Mouse (Mus musculus) heart, postnatal 10 days (tissue): ENCODE results near the gene D630045J12Rik. TPM values are rescaled to one million over a fixed set of nuclear protein-coding genes. Genes with fewer than 3 reads are reported as not detected.

Experiments
- DNase-seq, 2 experiments: peaks; one replicate each; pipeline ENCODE4 v3.0.0; 2021
- intact Hi-C: fragments of 180-260 bp; cut with DNase I; formaldehyde crosslinking; loops from one replicate; pipeline ENCODE4 v1.15.1; 2025
- total RNA-seq, 2 experiments: library from RNA; stranded (reverse); gene quantifications; 2 replicates each; pipeline ENCODE4 v1.2.3; 2021

D630045J12Rik gene
- total RNA-seq, 2 experiments from 2014 or later, result 2.8 to 3.0 TPM

DNA sequence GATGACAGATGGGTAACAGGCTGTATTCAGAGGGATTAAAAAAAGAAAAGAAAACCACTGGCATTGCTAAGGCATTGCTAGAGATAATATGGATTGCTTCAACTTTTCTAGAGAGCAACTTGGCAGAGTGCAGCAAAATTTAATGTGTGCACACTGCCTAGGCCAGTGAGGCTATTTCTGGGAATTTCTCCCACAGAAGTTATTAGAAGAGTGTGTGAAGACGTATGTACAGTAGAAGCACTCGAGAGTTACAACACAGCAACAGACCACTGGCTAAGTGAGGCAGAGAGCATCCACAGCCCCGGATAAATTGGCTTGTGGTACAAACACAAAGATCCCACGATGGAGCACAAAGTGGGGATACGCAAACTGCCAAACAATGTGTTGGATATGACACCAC, 11.0 kb downstream of the D630045J12Rik start:
- intact Hi-C loops, result no loop called here
- DNase-seq, result no peak

DNA sequence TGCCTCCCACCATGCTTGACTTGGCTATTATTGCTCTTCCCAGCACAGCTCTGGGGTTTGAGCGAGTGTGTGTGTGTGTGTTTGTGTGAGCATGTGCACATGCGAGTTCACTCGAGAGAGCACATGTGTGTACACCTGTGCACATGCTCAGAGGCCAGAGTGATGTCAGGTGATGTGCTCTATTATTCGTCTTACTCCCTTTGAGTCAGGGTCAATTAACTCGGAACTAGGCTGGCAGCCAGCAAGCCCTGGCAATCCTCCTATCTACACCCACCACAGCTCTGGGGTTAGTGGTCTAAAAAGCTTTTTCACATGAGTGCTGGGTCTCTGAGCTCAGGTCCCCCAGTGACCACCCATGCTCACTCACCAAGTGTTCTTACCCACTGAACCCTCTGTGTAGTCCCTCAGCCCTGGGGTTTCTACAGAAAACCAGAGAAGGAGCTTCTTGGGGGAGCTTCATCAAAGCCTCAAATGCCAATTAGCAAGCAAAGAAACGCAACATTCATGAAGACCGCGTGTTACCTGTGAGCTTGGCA, 11.4 kb downstream of the D630045J12Rik start:
- intact Hi-C loops, result no loop called here
- no peak for DNase-seq

GRCm38 (mm10) chr6:38241508-38241907, 12.3 kb downstream of the D630045J12Rik start:
- intact Hi-C loops, result no loop called here

GRCm38 (mm10) chr6:38240618-38241017, 13.2 kb downstream of the D630045J12Rik start:
- intact Hi-C loops, result no loop called here
- no peak for DNase-seq

More at GRCm38 (mm10) chr6:38241508-38241907, 12.3 kb downstream of the D630045J12Rik start:
- no peak for DNase-seq

DNA sequence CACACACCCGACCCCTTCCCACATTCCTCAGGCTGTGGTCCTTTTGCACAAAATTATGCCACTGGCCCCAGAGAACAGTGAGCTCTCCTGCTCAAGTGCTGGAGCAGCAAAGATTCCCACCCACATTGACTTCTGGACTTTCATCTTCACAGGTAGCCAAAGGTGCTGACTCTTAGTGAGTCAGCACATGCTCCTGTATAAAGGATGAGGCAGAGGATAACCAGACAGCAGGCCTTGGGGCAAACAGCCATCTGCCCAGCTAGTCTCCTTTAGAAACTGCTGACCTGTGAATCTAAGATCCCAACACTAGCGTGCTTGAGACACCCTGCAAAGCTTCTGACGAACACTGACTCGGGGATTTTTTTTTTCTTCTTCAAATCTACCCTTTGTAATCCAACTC, 15.4 kb downstream of the D630045J12Rik start:
- no peak for DNase-seq
- intact Hi-C loops, result no loop called here

- DNase-seq, result peak; percentile 8 to 14
- intact Hi-C loops, result no loop called here
Observed at GRCm38 (mm10) chr6:38235991-38236658, 17.7 kb downstream of the D630045J12Rik start.

DNA sequence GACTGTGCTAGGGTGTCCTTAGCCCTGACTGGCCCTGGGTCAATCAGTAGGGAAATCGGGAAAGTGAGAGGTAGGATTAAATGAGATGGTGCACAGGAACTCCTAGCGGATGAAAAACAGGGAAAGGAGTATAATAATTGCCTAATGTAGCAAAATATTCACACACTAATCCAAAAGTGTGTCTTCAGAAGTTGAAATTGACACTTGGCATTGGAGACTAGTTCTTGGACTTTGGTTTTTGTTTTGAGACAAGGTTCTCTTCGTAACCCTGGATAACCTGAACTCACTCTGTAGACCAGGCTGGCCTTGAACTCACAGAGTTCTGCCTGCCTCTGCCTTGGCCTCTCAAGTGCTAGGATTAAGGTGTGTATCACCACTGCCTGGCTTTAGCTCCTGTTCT, 20.0 kb downstream of the D630045J12Rik start:
- intact Hi-C loops, result no loop called here

DNA sequence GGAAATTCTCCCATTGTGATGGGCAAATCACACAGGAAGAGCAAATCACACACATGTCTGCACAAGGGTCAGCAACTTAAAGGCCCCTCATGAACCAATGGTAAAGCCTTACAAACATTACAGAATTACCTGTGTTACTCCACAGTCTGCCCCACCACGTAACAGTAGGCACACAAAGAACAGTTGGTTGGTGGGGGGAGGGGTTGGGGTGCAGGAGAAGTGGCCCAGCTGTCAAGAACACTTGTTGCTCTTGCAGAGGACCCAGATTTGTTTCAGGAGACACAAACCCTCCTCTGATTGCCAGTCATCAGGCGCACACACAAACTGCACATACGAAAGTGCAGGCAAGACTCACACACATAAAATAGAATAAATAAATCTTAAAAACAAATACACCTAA, 20.9 kb downstream of the D630045J12Rik start:
- DNase-seq, result no peak
- intact Hi-C loops, result no loop called here

More for the DNA sequence above, 20.0 kb downstream of the D630045J12Rik start:
- DNase-seq, result no peak

DNA sequence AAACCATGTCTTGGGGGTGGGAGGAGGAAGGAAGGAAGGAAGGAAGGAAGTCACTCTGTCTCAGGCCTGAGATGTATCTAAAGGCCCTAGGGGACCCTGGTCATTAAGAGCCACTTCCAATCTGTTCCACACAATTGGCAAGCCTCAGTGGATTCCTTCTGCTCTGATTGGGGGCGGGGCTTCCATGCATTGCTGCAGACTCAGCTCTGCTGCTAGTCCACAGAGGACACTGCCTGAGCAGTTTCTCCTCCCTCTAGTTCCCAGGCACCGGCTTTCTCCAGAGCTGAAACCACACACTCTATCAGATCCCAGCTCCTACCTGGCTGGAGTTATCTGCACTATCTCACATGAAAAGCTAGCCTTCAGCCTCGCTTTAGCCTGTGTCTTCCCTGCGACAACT, 21.8 kb downstream of the D630045J12Rik start:
- intact Hi-C loops, result no loop called here
- DNase-seq, result peak; percentile 19 to 35

DNA sequence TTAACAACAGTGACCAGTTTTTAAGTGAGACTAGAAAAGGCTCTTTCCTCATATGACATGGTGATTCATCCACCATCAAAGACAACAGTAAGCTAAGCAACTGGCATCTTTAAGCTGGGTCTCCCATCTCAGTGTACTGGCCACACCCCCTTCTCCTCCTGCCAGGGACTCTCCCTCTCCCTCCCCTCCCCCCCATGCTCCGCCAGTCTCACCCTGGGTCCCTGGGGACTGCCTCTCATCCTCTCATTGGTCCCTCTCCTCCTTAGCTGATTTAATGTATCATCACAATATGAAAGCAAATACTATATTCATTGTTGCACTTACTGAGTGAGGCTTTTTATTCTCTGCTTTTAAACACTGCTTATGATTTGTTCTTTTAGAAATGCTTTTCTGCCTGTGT, 29.7 kb downstream of the D630045J12Rik start:
- DNase-seq, result no peak
- intact Hi-C loops, result no loop called here

GRCm38 (mm10) chr6:38219261-38219660, 34.5 kb downstream of the D630045J12Rik start:
- intact Hi-C loops, result no loop called here
- DNase-seq, result no peak

DNA sequence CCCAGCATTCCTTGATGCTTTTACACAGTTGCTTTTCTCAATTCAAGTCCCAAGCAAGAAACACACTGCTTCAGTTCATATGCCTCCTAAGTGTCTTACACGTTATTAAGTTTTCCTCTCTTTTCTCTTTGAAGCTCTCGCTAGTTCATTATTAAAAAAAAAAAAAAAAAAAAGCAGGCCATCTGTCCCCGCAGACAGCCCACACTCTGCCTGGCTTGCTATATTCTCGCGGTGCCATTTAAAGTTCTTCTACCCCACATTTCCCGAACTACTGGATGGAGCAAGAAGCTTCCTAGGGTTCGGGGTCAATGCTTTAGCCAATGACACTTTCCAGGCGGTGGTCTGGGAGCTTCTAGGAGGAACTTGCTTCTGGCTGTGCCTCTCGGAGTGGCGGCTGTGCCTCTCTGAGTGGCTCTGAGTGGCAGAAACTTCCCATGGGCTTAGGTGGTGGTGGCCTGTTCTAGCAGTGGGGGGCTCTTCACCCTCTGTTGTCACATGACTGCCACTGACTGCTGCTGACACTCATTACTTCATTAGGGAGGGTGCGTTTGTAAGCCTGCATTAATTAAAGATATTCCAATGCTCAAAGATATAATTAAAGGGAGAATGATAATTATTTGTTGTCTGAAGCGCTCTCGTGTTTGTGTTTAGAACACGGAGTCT, 38.2 kb downstream of the D630045J12Rik start:
- no peak for DNase-seq
- intact Hi-C loops, result no loop called here

DNA sequence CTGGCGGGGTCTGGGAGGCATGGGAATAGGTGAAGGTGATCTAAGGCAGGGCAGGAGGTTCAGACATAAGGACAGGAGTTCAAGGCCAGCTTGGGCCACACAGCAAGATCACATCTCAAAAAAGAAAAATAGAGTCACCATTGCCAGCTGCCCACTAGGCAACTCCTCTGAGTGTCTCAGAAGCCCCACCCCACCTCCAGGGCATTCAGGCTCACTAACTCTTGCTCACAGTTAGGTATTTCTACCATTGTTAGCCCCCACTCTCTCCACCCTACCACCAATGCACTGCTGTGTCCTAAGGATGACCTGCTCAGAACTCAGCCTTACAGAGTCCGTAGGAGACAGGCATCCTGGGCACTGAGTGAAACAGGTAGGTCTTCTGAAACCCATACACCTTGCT, 46.2 kb downstream of the D630045J12Rik start:
- intact Hi-C loops, result no loop called here
- DNase-seq, result no peak

DNA sequence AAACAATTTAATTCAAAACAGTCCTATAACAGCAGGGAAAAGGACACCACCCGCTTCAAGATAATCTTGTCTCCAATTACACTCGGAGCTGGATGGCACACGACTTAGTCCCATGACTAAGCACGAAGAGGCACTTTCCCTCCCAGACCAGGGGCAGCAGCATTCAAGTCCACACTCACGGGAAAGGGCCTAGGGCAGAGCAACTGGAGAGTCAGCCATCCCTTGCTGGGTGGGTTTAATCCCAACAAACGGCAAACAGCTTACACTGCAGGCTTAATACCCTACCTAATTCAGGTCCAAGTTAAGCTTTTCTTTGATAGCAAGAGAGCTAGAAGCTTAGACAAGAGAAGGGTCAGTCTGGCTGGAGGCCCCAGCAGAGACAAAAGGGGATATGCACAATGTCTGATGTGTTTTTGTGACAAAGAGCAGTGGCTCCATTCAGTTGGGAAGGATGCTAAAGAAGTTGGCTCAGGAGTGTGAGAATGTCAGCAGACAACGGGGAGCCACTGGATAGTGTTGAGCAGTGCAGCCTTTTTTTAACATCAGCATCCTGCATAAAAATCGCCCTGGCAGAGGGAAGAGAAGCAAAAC, 46.8 kb downstream of the D630045J12Rik start:
- intact Hi-C loops, result no loop called here
- DNase-seq, result peak; percentile 17 to 24

DNA sequence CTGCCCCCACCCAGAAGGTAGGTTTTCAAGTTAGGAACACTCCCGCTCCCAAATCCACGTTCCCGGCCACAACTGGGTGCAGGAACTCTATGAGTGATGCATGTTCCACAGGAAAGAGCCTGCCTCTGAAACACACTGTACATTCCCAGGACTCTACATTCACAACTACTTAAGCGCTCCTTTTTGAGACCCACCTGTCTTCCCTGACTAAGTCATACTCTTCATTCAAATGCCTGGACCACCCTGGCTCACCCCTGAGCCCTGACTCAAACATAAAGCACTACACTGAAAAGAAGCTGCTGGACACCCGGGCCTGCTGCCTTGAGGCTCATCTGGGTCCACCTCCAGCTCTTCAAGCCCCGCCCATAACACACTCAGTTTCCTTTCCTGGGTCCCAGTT, 48.4 kb downstream of the D630045J12Rik start:
- DNase-seq, result no peak
- intact Hi-C loops, result no loop called here

DNA sequence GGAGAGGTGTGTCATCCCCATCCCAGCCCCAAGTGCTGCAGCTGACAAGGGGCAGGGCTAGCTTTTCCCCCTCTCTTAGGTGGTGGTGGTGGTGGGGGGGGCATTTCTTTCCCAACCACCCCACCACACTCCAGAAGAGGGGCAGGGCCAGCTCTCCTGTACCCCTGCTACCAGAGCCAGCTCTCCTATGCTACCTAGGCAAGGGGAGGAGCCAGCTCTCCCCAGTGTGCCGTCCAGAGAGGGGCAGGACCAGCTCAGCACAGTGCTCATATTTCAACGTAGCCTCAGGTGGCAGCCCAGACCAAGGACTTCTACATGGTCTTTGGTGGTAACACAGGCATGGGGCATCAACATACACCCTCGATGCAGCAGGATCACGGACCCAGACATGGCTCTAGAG, 50.0 kb downstream of the D630045J12Rik start:
- intact Hi-C loops, result no loop called here

GRCm38 (mm10) chr6:38202816-38203215, 51.0 kb downstream of the D630045J12Rik start:
- intact Hi-C loops, result no loop called here
- no peak for DNase-seq

More for the DNA sequence above, 50.0 kb downstream of the D630045J12Rik start:
- DNase-seq, result no peak

DNA sequence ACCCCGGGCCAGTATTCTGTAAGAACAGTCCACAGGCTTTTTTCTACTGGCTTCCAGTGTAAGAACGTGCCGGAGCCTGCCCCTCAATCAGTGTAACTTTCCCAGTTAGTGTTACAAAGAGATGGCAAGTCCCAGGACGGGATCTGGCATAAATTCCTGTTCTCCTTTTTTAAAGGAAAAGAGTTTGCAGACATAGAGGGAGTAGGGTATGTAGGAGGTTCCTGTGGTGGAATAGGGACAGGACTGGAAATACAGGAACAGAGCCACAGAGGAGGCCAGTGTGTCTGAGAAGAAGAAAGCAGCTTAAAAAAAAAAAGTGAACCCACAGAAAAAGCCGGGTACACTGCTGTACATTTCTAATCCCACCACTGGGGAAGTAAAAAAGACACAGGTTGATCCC, 52.3 kb downstream of the D630045J12Rik start:
- intact Hi-C loops, result no loop called here
- no peak for DNase-seq

DNA sequence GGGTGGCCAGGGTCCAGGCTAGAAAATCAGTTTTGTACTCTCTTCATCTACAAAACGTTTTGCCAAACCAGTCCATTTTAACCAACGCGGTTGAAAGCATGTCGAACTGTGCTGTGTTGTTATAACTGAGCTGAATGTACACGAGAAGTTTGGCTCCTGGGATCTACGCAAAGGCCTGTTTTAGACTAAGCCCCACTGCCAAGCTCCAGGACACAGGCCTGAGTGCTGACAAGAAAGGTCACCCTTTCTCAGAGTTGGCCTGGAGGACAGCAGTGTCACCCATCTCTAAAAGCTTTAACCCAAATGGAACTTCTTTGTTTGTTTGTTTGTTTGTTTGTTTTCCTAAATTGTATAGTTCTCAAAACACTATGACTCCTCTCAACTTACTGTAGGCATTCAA, 54.2 kb downstream of the D630045J12Rik start:
- peak; percentile 47 to 50 for DNase-seq
- intact Hi-C loops, result no loop called here

DNA sequence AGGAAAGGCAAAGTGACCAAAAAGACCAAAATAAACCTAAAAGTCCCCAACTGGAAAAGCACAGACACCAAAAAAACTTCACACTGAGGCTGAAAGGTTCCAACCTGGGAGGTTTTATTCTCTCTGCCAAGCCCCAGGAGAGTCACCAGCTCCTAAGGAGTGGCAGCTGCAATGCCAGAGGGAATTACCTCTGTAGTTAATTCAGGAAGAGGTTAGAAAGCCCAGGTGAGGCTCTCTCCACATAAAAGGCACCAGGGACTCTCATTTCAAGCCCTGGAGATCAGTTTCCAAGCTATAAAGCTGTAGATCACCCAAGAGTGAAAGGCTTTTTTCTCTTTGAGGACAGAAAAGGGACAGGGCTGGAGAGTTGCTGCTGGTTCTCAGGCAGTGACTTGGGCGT, 55.1 kb downstream of the D630045J12Rik start:
- intact Hi-C loops, result no loop called here
- no peak for DNase-seq

GRCm38 (mm10) chr6:38196266-38197189, 57.3 kb downstream of the D630045J12Rik start:
- DNase-seq, result no peak
- intact Hi-C loops, result no loop called here
